Mouse (Mus musculus) spleen, adult 12 weeks (tissue): ENCODE measurements around the gene Intu.
A peak's percentile ranks its signal among the peaks of the same experiment; 100 is the strongest.

Source experiments
- DNase-seq: peaks from one replicate; pipeline ENCODE4 v3.0.0; 2022; ENCODE audit warnings: low spot score

Gene Intu

DNA sequence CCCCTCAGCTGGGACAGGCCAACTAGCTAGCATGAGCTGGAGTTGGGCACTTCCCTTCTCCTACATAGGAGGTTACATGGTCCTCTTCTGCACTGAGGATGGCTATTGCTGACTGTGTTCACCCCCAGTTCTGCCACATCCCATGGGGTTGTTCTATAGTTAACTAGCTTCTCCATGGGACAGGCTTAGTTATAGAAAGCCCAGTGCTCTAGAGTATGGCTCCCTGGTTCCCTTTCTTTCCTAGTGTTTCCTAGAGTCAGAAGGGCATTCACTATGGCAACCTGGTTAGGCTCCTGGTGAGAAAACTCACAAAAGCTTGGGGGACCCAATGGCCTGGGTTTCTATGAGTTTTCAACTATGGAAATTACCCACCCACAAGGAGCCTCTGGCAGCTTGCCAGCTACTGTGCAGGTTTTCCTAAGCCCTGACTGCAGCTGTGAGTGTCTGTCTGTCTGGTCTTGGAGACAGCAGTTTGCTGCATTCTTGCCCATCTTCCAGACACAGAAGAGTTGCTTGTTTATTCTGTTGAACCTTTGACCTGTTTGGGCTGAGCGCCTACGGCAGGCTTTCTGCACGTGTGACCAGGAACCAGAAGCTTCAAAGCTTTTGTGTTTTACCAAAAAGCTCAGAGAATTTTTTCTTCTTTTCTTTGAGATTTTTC is 154.9 kb downstream of the Intu start:
- no peak for DNase-seq

- no peak for DNase-seq
Measured at GRCm38 (mm10) chr3:40686836-40687235, 155.8 kb downstream of the Intu start.

- no peak for DNase-seq
Measured at GRCm38 (mm10) chr3:40687588-40687987, 156.5 kb downstream of the Intu start.

DNA sequence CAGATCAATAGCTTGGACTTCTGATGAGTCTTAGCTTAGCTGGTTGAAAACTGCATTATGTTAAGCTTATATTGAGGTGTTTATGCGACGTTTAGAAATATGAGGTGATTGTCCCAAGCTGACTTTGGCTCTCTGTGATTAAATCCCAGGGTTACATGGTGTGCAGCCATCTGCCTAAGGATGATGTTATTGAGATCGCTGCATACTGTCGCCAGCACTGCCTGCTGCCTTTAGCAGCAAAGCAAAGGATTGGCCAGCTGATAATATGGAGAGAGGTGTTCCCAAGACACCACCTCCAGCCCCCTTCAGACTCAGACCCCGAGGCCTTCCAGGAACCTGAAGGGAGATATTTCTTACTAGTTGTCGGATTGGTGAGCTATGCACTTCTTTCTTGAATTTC is 160.5 kb downstream of the Intu start:
- DNase-seq: no peak

DNA sequence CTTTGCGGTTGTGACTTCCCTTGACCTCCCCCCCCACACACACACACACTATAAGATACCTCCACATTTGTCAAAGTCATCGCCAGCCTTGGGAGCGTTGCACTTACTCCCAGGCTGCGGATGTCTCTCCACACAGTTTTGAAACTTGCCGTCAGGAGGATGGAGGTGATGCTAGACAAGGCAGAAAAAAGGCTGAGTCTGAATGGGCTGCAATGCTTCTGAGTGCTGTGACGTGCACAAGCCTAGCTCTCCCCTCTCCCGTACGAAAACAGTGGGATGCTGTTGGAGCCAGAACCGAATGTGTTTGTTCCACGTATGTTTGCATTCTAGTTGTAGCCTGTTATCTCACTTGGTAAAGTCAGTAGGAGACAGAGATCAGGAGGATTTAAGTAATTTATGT is 162.3 kb downstream of the Intu start:
- no peak for DNase-seq

DNA sequence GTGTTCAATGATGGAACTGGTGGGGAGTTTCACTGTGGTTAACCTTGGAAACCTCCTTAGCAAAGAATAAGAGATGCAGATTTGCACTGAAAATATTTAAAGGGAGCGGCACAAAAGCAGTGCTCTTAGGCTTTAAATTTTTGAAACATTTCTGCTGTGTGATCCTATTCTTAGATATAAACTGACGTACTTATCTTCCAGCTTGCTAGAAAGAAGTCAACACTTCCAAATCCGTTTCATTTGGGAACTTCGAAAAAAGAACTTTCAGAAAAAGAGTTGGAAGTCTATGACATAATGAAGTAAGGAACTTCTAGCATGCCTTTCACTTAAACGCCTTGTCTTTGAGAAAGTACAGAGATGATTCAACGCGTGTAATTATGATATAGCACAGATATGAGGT is 162.9 kb downstream of the Intu start:
- no peak for DNase-seq

DNA sequence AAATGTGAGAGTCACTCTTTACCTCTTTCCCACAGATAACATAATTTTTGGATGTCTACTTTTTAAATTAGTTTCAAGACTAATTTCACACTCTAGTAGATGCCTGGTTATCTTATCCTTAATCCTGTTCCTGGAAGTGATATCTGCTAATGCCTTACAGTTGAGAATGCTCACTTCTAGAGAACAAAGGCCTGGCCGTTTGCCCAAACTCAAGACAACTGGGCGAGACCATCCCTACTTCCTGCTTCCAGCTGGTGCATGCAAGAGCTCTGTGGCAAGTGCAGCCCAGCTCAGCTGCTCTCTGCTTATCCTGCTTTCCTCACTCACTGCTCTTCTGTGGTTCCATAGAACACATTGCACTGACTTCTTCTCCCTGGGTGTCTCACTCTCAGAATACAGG is 163.4 kb downstream of the Intu start:
- no peak for DNase-seq

DNA sequence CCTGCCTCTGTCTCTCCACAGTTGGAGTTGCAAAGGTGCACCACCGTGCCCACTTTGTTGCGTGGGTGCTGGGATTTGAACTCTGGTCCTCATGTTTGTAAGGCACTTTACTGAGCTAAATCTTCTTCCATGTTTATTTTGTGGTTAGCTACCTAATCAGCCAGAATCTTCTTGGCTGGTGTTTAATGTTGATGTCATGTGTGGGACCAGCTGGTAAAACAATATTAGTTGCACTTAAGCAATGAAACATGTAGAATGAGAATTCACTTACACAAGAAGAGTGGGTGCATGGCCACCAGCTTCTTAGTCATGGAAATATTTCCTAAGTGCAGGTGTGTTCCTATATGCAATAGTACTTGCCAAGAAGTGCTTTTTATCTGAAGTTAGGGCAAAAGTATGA is 164.1 kb downstream of the Intu start:
- DNase-seq: no peak

DNA sequence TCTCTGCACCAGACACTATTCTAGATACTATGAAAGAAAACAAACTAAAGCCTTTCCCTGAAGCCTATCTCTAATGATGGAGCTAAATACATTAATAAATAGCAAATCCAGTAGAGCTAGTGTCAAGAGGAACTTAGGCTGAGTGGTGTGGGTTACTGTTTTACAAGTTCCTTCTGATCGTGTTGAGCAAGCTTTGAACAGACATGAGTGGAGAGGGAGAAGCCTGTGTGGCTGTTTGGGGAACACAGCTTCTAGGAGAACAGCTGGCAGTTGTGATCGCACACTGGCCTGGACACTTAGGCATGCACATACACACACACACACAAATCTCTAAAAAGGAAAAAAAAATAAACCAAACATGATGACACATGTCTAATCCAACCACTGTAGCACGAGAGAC is 167.7 kb downstream of the Intu start:
- DNase-seq: no peak

DNA sequence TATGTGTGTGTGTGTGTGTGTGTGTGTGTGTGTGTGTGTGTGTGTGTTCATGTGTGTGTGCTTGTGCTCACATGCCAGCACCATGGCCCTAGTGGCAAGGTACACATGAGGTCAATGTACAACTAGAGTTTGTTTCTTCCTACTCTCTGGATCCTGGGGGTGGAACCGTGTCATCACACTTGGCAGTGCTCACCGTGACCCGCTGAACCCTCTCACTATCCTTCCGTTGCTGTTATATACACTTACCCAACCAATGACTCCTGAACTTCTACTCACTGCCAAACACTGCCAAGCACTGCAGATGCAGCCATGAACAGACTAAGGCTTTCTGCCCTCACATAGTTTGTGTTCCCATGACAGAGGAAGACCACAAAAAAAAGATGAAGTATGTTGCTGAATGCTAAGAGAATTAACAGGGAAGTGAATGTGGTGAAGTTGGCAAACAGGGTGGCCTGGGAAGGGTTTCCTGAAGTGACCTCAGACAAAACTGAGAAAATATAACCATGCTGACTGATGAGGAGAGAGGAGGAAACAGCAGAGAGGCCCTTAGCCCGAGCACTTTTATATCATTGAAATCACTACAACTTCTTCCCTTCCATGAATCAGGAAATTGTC is 173.8 kb downstream of the Intu start:
- DNase-seq: no peak

- DNase-seq: no peak
Measured at GRCm38 (mm10) chr3:40708655-40709054, 177.6 kb downstream of the Intu start, which contains the start of gene Slc25a31. TSS of gene Slc25a31 (plus strand) at chr3:40708855.

DNA sequence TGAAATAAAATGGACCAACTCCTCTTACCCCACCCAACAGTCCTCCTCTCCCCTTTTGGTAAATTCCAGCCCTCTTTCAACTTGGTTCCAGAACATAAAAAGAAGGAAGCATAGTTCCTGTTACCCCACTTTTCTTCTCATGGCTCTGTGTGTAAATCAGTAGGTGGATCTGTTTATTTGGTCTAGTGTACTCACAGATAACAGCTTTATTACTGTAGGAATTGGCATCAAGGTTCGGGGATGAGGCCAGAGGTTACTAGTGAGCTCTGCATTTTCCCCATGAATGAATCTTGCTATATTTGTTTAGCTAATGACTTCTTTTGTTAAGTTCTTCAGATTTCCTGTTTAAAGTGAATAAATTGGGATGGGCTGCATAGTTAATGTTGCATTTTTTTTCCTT is 185.0 kb downstream of the Intu start:
- no peak for DNase-seq

- DNase-seq: no peak
Measured at GRCm38 (mm10) chr3:40719022-40719421, 187.9 kb downstream of the Intu start.

DNA sequence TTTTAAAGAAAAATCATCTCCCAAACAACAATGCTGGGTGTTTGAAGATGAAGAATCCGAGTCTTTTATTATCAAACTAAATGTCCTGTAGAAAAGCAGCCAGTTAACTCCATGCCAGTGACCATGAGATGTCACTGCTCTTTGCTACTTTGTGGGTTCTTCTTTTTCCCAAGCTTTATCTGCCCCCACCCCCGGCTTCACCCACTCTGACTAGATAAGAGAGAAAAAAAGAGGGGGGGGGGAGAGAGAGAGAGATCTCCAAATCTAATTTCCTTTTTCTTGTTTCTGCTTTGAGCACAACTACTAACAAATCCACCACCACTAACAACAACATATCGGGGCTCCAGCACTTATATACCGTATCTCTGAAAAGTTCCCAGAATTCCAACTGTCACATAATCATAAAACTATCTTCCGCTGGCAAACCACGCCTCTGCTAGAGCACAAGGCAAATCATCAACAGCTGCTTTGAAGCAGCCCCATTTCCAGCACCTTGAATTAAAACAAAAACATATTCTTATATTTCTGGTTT is 207.4 kb downstream of the Intu start:
- no peak for DNase-seq

- DNase-seq: no peak
Measured at GRCm38 (mm10) chr3:40744024-40744835, 213.1 kb downstream of the Intu start, which contains the start of gene Hspa4l. TSS of gene Hspa4l (plus strand) at chr3:40744495.

DNA sequence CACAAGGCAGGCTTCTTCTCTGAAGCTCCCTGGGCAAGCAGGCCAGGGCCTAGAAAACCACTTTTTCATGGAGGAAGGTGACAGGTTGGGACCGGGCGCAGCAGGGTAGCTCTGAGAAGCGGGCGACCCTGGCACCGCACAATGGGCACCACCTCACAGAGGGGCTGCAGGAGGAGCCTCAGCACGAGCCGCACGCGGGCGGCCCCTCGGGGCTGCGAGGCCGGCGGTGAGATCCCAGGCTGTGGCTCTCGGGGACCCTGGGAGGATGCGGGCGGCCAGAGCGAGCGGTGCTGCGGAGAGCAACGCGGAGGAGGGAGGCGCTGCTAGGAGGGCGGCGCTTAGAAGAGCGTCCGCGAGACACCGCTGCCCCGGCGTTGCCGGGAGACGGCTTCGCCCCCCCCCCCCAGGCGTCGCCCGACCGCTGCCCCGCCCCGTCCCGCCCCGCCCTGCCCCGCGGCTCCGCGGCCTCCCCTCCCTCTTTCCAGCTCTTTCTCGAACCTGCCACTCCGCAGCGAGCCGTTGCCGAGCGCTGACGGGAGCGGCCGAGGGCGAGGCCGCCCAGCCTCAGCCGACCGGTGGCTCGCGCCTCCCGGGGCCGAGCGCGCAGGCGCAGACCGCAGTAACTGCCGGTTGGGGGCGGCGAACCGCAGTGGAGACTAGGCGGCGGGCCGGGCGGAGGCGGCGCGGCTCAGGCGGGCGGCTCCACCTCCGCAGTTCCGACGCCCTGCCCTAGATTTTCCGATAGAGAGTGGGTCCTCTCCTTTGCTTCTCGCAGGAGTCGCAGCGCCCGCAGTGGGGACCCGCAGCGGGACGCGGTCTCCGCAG is 214.0 kb downstream of the Intu start:
- peak; percentile 92 for DNase-seq

GRCm38 (mm10) chr3:40745661-40746547 is 214.8 kb downstream of the Intu start:
- DNase-seq: no peak
